Mouse (Mus musculus): ENCODE measurements around the gene Gramd1b. TPM values are rescaled to one million over a fixed set of nuclear protein-coding genes. Genes with fewer than 3 reads are reported as not detected.

The Gramd1b gene
- polyA plus RNA-seq, 1 experiment, result 188 TPM

GRCm38 (mm10) chr9:40364312-40364711 is 166.9 kb downstream of the Gramd1b start:
- Histone ChIP-seq H3K27me3 (ENCODE audit: control insufficient read depth, insufficient read depth, low read length) (no peaks in the 10 kb centered on the region), H3K4me3 (replicated peaks; ENCODE audit: insufficient read depth, low read depth, low read length) (no peak overlapping the region), H3K4me1 (ENCODE audit: control insufficient read depth, insufficient read depth, low read length) (peaks cover 21% of the 10 kb centered on the region), H3K27ac (ENCODE audit: insufficient read depth, low read length) (no peak overlapping the region)
- DNase-seq, result no peak
- TF ChIP-seq CTCF (IDR thresholded peaks at IDR 0.05; ENCODE audit: borderline replicate concordance, insufficient read depth, low read depth, low read length) (no peak), POLR2A (IDR thresholded peaks at IDR 0.05; ENCODE audit: borderline replicate concordance, insufficient read depth, low read length) (no peak)
- 31% methylated on average over 7 of the region's 7 CpGs for WGBS

- H3K27ac ChIP-seq (ENCODE audit: insufficient read depth, low read length), result no peak overlapping the region
- WGBS, result 44% methylated on average over 6 of the region's 6 CpGs
These were observed 169.2 kb downstream of the Gramd1b start for GRCm38 (mm10) chr9:40361970-40362369.

DNA sequence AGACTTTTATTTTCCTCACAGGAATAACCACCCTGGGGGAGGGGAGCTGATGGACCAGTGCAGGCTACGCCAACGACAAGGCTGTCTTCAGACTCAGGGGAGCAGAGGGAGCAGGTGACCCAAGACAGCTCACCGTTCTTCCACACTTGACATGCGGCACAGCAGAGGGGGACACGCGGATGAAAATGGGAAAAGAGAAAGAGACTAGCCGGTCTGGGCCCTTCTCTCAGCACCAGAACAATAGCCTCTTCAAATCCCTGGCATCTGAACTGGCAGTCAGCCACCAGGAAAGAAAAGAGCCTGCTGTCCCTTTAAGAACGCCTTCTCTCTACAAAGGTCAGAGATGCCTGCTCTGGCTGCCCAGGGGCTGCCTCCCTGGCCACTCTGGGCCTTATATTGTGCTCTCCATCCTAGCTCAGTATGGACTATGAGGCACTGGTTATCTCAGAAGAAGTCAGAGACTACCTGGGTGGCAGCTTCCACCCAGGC is 172.7 kb downstream of the Gramd1b start:
- Histone ChIP-seq H3K4me1 (ENCODE audit: control insufficient read depth, insufficient read depth, low read length) (peaks cover 23% of the 10 kb centered on the region), H3K27ac (ENCODE audit: insufficient read depth, low read length) (peak overlapping the region; percentile 80), H3K4me3 (replicated peaks; ENCODE audit: insufficient read depth, low read depth, low read length) (peak overlapping the region; percentile 55), H3K27me3 (ENCODE audit: control insufficient read depth, insufficient read depth, low read length) (no peaks in the 10 kb centered on the region)
- no peak for TF ChIP-seq POLR2A (IDR thresholded peaks at IDR 0.05; ENCODE audit: borderline replicate concordance, insufficient read depth, low read length)
- TF ChIP-seq CTCF (IDR thresholded peaks at IDR 0.05; ENCODE audit: borderline replicate concordance, insufficient read depth, low read depth, low read length), result no peak
- WGBS, result 6% methylated on average over 8 of the region's 8 CpGs
- DNase-seq, result peak; percentile 65 to 68

More at GRCm38 (mm10) chr9:40361970-40362369, 169.2 kb downstream of the Gramd1b start:
- H3K4me3 ChIP-seq (replicated peaks; ENCODE audit: insufficient read depth, low read depth, low read length), result no peak overlapping the region
- peaks cover 25% of the 10 kb centered on the region for H3K4me1 ChIP-seq (ENCODE audit: control insufficient read depth, insufficient read depth, low read length)
- no peak for DNase-seq
- TF ChIP-seq CTCF (IDR thresholded peaks at IDR 0.05; ENCODE audit: borderline replicate concordance, insufficient read depth, low read depth, low read length) (no peak), POLR2A (IDR thresholded peaks at IDR 0.05; ENCODE audit: borderline replicate concordance, insufficient read depth, low read length) (no peak)
- no peaks in the 10 kb centered on the region for H3K27me3 ChIP-seq (ENCODE audit: control insufficient read depth, insufficient read depth, low read length)

- WGBS, result 92% methylated on average over 4 of the region's 4 CpGs
- DNase-seq, result no peak
- TF ChIP-seq CTCF (IDR thresholded peaks at IDR 0.05; ENCODE audit: borderline replicate concordance, insufficient read depth, low read depth, low read length) (no peak), POLR2A (IDR thresholded peaks at IDR 0.05; ENCODE audit: borderline replicate concordance, insufficient read depth, low read length) (no peak)
These were observed 174.3 kb downstream of the Gramd1b start for GRCm38 (mm10) chr9:40356768-40357446.

DNA sequence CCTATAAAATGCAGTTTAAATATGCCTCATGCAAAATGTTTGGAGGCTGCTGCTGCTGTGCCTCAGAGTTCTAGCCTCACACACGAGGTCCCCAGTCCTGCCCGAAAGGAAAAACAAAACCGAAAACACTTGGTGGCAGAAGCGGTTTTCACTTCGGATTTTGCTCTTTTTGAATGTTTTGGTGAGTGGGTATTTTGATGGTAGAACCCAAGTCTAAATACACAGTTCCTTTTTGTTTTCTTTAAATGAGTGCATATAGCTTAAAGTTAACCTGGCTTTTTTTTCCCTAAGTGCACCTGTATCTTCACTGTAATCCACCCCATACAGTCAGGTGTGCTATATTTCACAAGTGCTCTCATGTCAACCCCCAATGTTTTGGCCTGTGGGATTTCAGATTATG is 174.8 kb downstream of the Gramd1b start:
- Histone ChIP-seq H3K4me3 (replicated peaks; ENCODE audit: insufficient read depth, low read depth, low read length) (no peak overlapping the region), H3K4me1 (ENCODE audit: control insufficient read depth, insufficient read depth, low read length) (peaks cover 28% of the 10 kb centered on the region), H3K27me3 (ENCODE audit: control insufficient read depth, insufficient read depth, low read length) (no peaks in the 10 kb centered on the region), H3K27ac (ENCODE audit: insufficient read depth, low read length) (no peak overlapping the region)
- WGBS, result 69% methylated on average over 5 of the region's 5 CpGs
- TF ChIP-seq CTCF (IDR thresholded peaks at IDR 0.05; ENCODE audit: borderline replicate concordance, insufficient read depth, low read depth, low read length), result no peak
- TF ChIP-seq POLR2A (IDR thresholded peaks at IDR 0.05; ENCODE audit: borderline replicate concordance, insufficient read depth, low read length), result no peak
- no peak for DNase-seq

More at GRCm38 (mm10) chr9:40356768-40357446, 174.3 kb downstream of the Gramd1b start:
- Histone ChIP-seq H3K4me1 (ENCODE audit: control insufficient read depth, insufficient read depth, low read length) (peaks cover 28% of the 10 kb centered on the region), H3K27ac (ENCODE audit: insufficient read depth, low read length) (no peak overlapping the region), H3K4me3 (replicated peaks; ENCODE audit: insufficient read depth, low read depth, low read length) (no peak overlapping the region), H3K27me3 (ENCODE audit: control insufficient read depth, insufficient read depth, low read length) (no peaks in the 10 kb centered on the region)

DNA sequence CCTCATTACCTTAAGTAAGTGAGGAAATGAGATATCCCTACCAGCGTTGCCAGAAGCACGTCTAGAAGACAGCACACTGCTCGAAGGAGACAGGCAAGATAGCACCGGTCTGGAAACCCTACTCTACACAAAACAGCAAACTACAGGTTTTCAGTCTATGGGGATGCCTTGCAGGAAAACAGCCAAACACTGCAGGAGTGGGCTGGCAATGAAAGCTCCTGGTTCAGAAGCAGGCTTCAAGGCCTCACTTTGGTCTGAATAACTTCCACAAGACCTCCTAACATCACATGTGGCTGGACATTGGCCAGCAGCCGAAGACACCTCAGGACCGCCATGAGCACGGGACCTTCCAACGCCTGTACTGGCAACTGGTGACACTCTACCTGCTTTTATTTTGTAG is 175.8 kb downstream of the Gramd1b start:
- 0 out of 2 replicates have a peak overlapping the region, but pooled peaks have one; percentile 33 for H3K27ac ChIP-seq (ENCODE audit: insufficient read depth, low read length)
- H3K4me1 ChIP-seq (ENCODE audit: control insufficient read depth, insufficient read depth, low read length), result peaks cover 24% of the 10 kb centered on the region
- TF ChIP-seq POLR2A (IDR thresholded peaks at IDR 0.05; ENCODE audit: borderline replicate concordance, insufficient read depth, low read length) (no peak), CTCF (IDR thresholded peaks at IDR 0.05; ENCODE audit: borderline replicate concordance, insufficient read depth, low read depth, low read length) (no peak)
- WGBS, result 48% methylated on average over 8 of the region's 8 CpGs
- no peaks in the 10 kb centered on the region for H3K27me3 ChIP-seq (ENCODE audit: control insufficient read depth, insufficient read depth, low read length)
- no peak overlapping the region for H3K4me3 ChIP-seq (replicated peaks; ENCODE audit: insufficient read depth, low read depth, low read length)
- DNase-seq, result peak in 1 of 2 experiments; percentile 63

GRCm38 (mm10) chr9:40353596-40353995 is 177.6 kb downstream of the Gramd1b start:
- Histone ChIP-seq H3K4me1 (ENCODE audit: control insufficient read depth, insufficient read depth, low read length) (peaks cover 30% of the 10 kb centered on the region), H3K4me3 (replicated peaks; ENCODE audit: insufficient read depth, low read depth, low read length) (no peak overlapping the region), H3K27me3 (ENCODE audit: control insufficient read depth, insufficient read depth, low read length) (no peaks in the 10 kb centered on the region), H3K27ac (ENCODE audit: insufficient read depth, low read length) (no peak overlapping the region)
- 57% methylated on average over 6 of the region's 6 CpGs for WGBS
- DNase-seq, result no peak
- TF ChIP-seq POLR2A (IDR thresholded peaks at IDR 0.05; ENCODE audit: borderline replicate concordance, insufficient read depth, low read length) (no peak), CTCF (IDR thresholded peaks at IDR 0.05; ENCODE audit: borderline replicate concordance, insufficient read depth, low read depth, low read length) (no peak)

DNA sequence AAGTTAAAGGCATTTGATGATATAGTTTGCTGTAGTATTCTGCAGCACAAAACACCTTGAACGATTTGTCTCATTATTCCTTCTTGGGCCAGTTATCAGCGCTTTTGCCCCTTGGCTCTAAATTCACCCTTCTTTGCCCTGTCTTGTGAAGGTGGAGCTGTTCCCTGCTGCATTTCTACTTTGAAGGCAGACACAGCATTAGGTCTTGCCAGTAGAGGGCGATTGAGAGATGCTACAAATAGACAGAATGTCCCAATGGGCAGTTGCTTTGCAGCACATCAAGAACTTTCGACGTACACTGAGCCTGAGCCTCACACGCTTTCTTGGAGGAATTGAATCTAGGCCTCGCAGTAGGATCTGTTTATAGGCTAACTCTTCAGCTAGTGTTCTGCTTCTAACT is 180.5 kb downstream of the Gramd1b start:
- Histone ChIP-seq H3K27me3 (ENCODE audit: control insufficient read depth, insufficient read depth, low read length) (no peaks in the 10 kb centered on the region), H3K27ac (ENCODE audit: insufficient read depth, low read length) (no peak overlapping the region), H3K4me1 (ENCODE audit: control insufficient read depth, insufficient read depth, low read length) (peaks cover 35% of the 10 kb centered on the region), H3K4me3 (replicated peaks; ENCODE audit: insufficient read depth, low read depth, low read length) (no peak overlapping the region)
- 10% methylated on average over 7 of the region's 7 CpGs for WGBS
- TF ChIP-seq POLR2A (IDR thresholded peaks at IDR 0.05; ENCODE audit: borderline replicate concordance, insufficient read depth, low read length) (no peak), CTCF (IDR thresholded peaks at IDR 0.05; ENCODE audit: borderline replicate concordance, insufficient read depth, low read depth, low read length) (peak; percentile 68)
- DNase-seq, result peak; percentile 69 to 85
